Mouse (Mus musculus) myocyte (in vitro differentiated cells): ENCODE results near the gene Neurl2. TPM values are rescaled to one million over a fixed set of nuclear protein-coding genes. Genes with fewer than 3 reads are reported as not detected.
"Not testable (repeated sequence)": the region's sequence is repeated elsewhere in the genome, so short reads cannot be mapped to it uniquely, and the experiment has no call there.

ENCODE experiments used
- H3K27me3 ChIP-seq: one replicate; pipeline ENCODE4 v1.6.1; 2011; ENCODE audit not compliant: control insufficient read depth, insufficient read depth, insufficient read length
- H3K36me3 ChIP-seq: one replicate; pipeline ENCODE4 v1.6.1; 2011; ENCODE audit not compliant: control insufficient read depth, insufficient read depth
- H3K4me2 ChIP-seq: one replicate; pipeline ENCODE4 v1.6.1; 2011; ENCODE audit warnings: low read depth, control low read depth
- H3K4me3 ChIP-seq: one replicate; pipeline ENCODE4 v1.5.1; 2011; ENCODE audit warnings: mild to moderate bottlenecking, control low read depth, moderate library complexity
- H3K79me2 ChIP-seq: one replicate; pipeline ENCODE4 v1.6.1; 2011; ENCODE audit not compliant: control insufficient read depth, insufficient read depth
- H3ac ChIP-seq: one replicate; pipeline ENCODE4 v1.6.1; 2011; ENCODE audit not compliant: control insufficient read depth, insufficient read length
- CEBPB ChIP-seq: IDR thresholded peaks from 2 replicates; pipeline ENCODE4 v1.6.1; 2011; ENCODE audit warnings: mild to moderate bottlenecking, moderate library complexity; ENCODE audit not compliant: poor library complexity, insufficient read depth, severe bottlenecking
- E2F4 ChIP-seq: IDR thresholded peaks from one replicate; pipeline ENCODE4 v1.6.1; 2011; ENCODE audit warnings: mild to moderate bottlenecking, control low read depth, moderate library complexity; ENCODE audit not compliant: insufficient read depth
- MAX ChIP-seq: IDR thresholded peaks from one replicate; pipeline ENCODE4 v1.6.1; 2011; ENCODE audit warnings: low read depth, mild to moderate bottlenecking, control low read depth
- MYOD1 ChIP-seq, 3 experiments: IDR thresholded peaks; one replicate each; pipeline ENCODE4 v1.6.1; 2011; ENCODE audit warnings: control low read depth in 2 of 3, low read depth in 2 of 3, mild to moderate bottlenecking in 2 of 3, moderate library complexity in 1 of 3; ENCODE audit not compliant: insufficient read length in 2 of 3, control insufficient read depth in 1 of 3
- MYOG ChIP-seq, 3 experiments: IDR thresholded peaks; one replicate each; pipeline ENCODE4 v1.6.1; 2011; ENCODE audit warnings: control low read depth in 2 of 3, low read depth in 2 of 3, mild to moderate bottlenecking in 2 of 3; ENCODE audit not compliant: insufficient read length in 2 of 3, control insufficient read depth in 1 of 3, insufficient read depth in 1 of 3
- POLR2A ChIP-seq: IDR thresholded peaks from one replicate; pipeline ENCODE4 v1.6.1; 2011; ENCODE audit warnings: low read depth, mild to moderate bottlenecking, control low read depth, moderate library complexity; ENCODE audit not compliant: insufficient read length
- POLR2AphosphoS2 ChIP-seq: IDR thresholded peaks from one replicate; pipeline ENCODE4 v1.6.1; 2011; ENCODE audit warnings: low read depth, control low read depth; ENCODE audit not compliant: insufficient read length
- REST ChIP-seq: IDR thresholded peaks from one replicate; pipeline ENCODE4 v1.6.1; 2011; ENCODE audit warnings: mild to moderate bottlenecking, control low read depth, moderate library complexity; ENCODE audit not compliant: insufficient read depth, insufficient read length
- SRF ChIP-seq: IDR thresholded peaks from one replicate; pipeline ENCODE4 v1.6.1; 2011; ENCODE audit warnings: low read depth; ENCODE audit not compliant: control insufficient read depth, insufficient read length
- TCF12 ChIP-seq: IDR thresholded peaks from one replicate; pipeline ENCODE4 v1.6.1; 2011; ENCODE audit warnings: mild to moderate bottlenecking, control low read depth; ENCODE audit not compliant: poor library complexity, insufficient read depth, severe bottlenecking
- TCF3 ChIP-seq: IDR thresholded peaks from one replicate; pipeline ENCODE4 v1.6.1; 2011; ENCODE audit warnings: low read depth, control low read depth; ENCODE audit not compliant: insufficient read length
- USF1 ChIP-seq: IDR thresholded peaks from one replicate; pipeline ENCODE4 v1.6.1; 2011; ENCODE audit warnings: low read depth, mild to moderate bottlenecking, control low read depth, moderate library complexity
- polyA plus RNA-seq: library from polyadenylated mRNA; unstranded; fragments of >200 nt; fragmentation: generic; extraction: Trizol; gene quantifications from one replicate; pipeline ENCODE4 v1.2.1, GENCODE M21; 2012; ENCODE audit warnings: missing spikeins

The Neurl2 gene
- polyA plus RNA-seq, 1 experiment: 23.5 TPM

DNA sequence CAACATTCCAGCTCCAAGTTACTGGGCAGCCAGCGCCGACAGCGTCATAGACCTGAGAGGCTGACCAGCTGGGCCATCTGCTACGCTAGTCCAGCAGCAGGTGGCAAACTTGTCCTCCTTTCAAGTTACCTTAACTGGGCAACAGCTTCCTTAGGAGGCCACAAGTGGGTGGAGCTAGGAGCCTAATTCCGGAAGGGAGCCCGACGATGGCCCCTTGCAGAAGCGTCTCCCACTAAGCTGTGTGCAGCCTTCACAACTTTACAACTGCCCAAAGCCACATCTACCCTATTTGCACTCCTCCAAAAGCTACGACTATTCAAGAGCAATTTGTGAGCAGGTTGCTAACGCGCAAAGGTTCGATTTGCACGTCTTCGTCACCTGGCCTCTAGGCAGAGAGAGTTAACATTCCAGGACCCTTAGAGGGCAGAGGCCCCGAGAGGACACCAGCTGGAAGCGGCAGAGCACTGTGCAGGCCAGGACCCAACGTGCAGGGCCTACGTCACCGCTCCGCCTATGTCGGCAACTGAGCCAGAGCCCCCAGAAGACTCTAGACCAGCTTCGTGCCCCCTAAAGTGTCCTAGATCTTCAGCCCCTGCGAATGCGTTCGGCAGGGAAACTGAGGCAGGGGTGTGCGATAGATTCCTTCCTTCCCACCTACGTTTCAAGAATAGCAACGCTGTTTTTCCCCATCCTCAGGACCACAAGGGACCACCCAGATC is 45.4 kb upstream of the Neurl2 start:
- H3K36me3 ChIP-seq: peaks cover 8% of the 10 kb centered on the region
- H3K4me3 ChIP-seq: peak overlapping the region; percentile 82
- H3K79me2 ChIP-seq: peaks cover 33% of the 10 kb centered on the region
- H3K27me3 ChIP-seq: no peaks in the 10 kb centered on the region
- TF ChIP-seq REST: no peak
- TF ChIP-seq MYOG (IDR thresholded peaks at IDR 0.05; ENCODE audit: control insufficient read depth in 1 of 3, insufficient read depth in 1 of 3, insufficient read length in 2 of 3, low read depth in 2 of 3): peak; percentile 40 to 79 (median 48)
- TF ChIP-seq POLR2AphosphoS2: peak; percentile 60
- TF ChIP-seq USF1: no peak
- 0 out of 2 replicates have a peak, but pooled peaks have one; percentile 0 for TF ChIP-seq CEBPB
- no peak for TF ChIP-seq E2F4
- peak; percentile 89 for TF ChIP-seq SRF
- TF ChIP-seq MYOD1 (IDR thresholded peaks at IDR 0.05; ENCODE audit: control insufficient read depth in 1 of 3, insufficient read length in 2 of 3, low read depth in 2 of 3): peak; percentile 27 to 77 (median 54)
- no peak for TF ChIP-seq TCF3
- no peak for TF ChIP-seq TCF12
- peak; percentile 57 for TF ChIP-seq POLR2A
- no peak for TF ChIP-seq MAX
- H3ac ChIP-seq: peak overlapping the region; percentile 38
- H3K4me2 ChIP-seq: peak overlapping the region; percentile 78

DNA sequence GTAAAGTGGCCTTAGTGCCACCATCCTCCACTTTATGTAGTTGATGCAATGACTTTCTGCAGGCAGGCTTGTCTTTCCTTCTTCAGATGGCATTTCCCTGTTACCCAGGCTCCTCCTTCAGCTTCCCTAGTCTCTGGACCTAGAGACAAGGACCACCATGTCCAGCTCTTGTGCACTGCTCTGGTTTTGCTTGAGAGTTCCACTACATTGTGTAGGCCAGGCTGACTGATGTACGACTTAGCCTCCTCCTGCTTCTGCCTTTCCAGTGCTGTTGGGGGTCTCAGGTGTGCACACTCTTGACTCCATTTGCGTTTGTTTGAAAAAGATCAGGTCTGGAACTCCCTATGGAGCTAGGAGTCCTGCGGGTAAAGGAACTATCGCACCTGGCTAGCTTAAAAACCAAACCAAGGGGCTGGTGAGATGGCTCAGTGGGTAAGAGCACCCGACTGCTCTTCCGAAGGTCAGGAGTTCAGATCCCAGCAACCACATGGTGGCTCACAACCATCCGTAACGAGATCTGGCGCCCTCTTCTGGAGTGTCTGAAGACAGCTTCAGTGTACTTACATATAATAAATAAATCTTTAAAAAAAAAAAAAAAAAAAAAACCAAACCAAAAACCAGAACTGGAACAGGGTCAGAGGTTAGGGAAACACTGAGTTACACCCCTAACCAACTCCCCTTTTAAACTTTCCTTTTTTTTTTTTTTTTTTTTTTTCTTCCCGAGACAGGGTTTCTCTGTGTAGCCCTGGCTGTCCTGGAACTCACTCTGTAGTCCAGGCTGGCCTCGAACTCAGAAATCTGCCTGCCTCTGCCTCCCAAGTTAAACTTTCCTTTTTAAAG is 44.3 kb upstream of the Neurl2 start:
- not testable (repeated sequence) for H3ac ChIP-seq, H3K27me3 ChIP-seq, H3K36me3 ChIP-seq
- H3K79me2 ChIP-seq: peaks cover 30% of the 10 kb centered on the region
- peak overlapping the region; percentile 78 for H3K4me2 ChIP-seq
- TF ChIP-seq POLR2AphosphoS2 (peak; percentile 72), POLR2A (peak; percentile 43)
- peak overlapping the region; percentile 82 for H3K4me3 ChIP-seq

DNA sequence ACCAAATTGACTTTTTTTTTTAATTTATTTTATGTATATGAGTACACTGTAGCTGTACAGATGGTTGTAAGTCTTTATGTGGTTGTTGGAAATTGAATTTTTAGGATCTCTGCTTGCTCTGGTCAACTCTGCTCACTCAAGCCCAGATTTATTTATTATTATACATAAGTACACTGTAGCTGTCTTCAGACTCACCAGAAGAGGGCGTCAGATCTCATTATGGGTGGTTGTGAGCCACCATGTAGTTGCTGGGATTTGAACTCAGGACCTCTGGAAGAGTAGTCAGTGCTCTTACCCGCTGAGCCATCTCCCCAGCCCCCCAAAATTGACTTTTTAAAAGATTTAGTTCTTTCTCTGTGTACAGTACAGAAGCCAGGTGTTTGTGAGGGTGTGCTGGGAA is 42.4 kb upstream of the Neurl2 start:
- not testable (repeated sequence) for H3K4me3 ChIP-seq, H3K27me3 ChIP-seq, H3K4me2 ChIP-seq, H3K36me3 ChIP-seq, H3ac ChIP-seq
- H3K79me2 ChIP-seq: peaks cover 16% of the 10 kb centered on the region

DNA sequence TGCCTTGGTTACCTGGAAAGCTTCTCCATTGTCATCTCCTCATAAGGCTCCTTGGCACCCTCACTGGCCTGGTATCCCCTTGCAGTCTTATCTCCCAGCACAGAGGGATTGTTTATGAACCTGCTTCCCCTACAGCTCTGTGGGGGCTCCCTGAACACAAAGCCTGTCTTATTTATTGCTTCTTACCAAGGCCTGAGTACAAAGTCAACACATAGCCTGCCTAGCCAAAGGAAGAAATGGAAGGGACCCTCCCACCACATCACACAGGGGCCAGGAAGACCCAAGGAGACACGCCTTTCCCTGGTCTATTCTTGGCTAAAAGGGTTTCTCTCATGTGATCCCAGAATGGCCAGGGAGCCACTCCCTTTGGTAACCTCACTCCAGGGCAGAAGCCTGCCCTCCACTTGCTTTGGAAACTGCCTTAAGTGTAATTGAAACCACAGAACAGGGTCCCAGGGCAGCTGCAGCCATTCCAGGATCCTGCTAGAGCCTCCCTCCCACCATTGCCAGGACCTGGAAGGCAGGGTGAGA is 41.0 kb upstream of the Neurl2 start:
- Histone ChIP-seq H3K4me3 (peak overlapping the region; percentile 8), H3K4me2 (peak overlapping the region; percentile 59), H3K27me3 (no peaks in the 10 kb centered on the region), H3ac (no peak overlapping the region), H3K79me2 (peaks cover 9% of the 10 kb centered on the region), H3K36me3 (no peaks in the 10 kb centered on the region)
- TF ChIP-seq MYOG (IDR thresholded peaks at IDR 0.05; ENCODE audit: control insufficient read depth in 1 of 3, insufficient read depth in 1 of 3, insufficient read length in 2 of 3, low read depth in 2 of 3): peak; percentile 57 to 90 (median 81)
- no peak for TF ChIP-seq SRF
- peak; percentile 35 to 78 (median 60) for TF ChIP-seq MYOD1 (IDR thresholded peaks at IDR 0.05; ENCODE audit: control insufficient read depth in 1 of 3, insufficient read length in 2 of 3, low read depth in 2 of 3)
- peak; percentile 78 for TF ChIP-seq POLR2AphosphoS2
- TF ChIP-seq TCF3: no peak

- Histone ChIP-seq H3ac (no peak overlapping the region), H3K36me3 (no peaks in the 10 kb centered on the region), H3K4me2 (peak overlapping the region; percentile 59), H3K27me3 (no peaks in the 10 kb centered on the region), H3K4me3 (peak overlapping the region; percentile 8), H3K79me2 (peaks cover 6% of the 10 kb centered on the region)
- TF ChIP-seq E2F4: no peak
- no peak for TF ChIP-seq MYOD1 (IDR thresholded peaks at IDR 0.05; ENCODE audit: control insufficient read depth in 1 of 3, insufficient read length in 2 of 3, low read depth in 2 of 3)
- no peak for TF ChIP-seq USF1
- no peak for TF ChIP-seq REST
- no peak for TF ChIP-seq MYOG (IDR thresholded peaks at IDR 0.05; ENCODE audit: control insufficient read depth in 1 of 3, insufficient read depth in 1 of 3, insufficient read length in 2 of 3, low read depth in 2 of 3)
- TF ChIP-seq TCF12: no peak
- TF ChIP-seq MAX: no peak
- TF ChIP-seq CEBPB: no peak
- TF ChIP-seq POLR2AphosphoS2: no peak
- TF ChIP-seq SRF: no peak
- TF ChIP-seq TCF3: no peak
- no peak for TF ChIP-seq POLR2A
Measured at GRCm38 (mm10) chr2:164873621-164874020, 40.4 kb upstream of the Neurl2 start.
